Mouse (Mus musculus) left cerebral cortex, adult 8-10 months (tissue): ENCODE data around the gene Calhm1. TPM values are rescaled to one million over a fixed set of nuclear protein-coding genes. Genes with fewer than 3 reads are reported as not detected.
"Not testable (repeated sequence)": the region's sequence is repeated elsewhere in the genome, so short reads cannot be mapped to it uniquely, and the experiment has no call there.

ENCODE experiments used
- DNase-seq, 2 experiments: peaks; one replicate each; pipeline ENCODE4 v3.0.0; 2022; ENCODE audit warnings: low spot score in 2 of 2
- total RNA-seq, 4 experiments: library from RNA; stranded (reverse); gene quantifications; 2 replicates each; pipeline ENCODE4 v1.2.4; 2022

The Calhm1 gene
- total RNA-seq, 4 experiments from 2014 or later: not detected

GRCm38 (mm10) chr19:47153767-47154166 lies 9.7 kb upstream of the Calhm1 start:
- no peak for DNase-seq

DNA sequence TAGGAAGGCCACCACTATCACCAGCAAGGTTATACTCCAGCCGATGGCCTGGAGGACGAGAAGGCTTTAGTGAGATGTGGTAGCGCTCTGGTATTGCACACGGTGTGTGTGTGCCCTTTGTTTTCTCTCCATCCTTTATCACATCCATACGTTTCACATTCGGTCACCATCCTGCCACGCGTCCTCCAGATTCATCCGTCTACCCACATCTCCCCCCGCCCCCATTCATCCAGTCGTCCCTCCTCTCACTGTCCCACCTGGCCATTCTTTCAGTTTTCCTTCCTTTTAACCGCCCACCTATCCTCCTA lies 8.0 kb upstream of the Calhm1 start:
- DNase-seq: no peak

DNA sequence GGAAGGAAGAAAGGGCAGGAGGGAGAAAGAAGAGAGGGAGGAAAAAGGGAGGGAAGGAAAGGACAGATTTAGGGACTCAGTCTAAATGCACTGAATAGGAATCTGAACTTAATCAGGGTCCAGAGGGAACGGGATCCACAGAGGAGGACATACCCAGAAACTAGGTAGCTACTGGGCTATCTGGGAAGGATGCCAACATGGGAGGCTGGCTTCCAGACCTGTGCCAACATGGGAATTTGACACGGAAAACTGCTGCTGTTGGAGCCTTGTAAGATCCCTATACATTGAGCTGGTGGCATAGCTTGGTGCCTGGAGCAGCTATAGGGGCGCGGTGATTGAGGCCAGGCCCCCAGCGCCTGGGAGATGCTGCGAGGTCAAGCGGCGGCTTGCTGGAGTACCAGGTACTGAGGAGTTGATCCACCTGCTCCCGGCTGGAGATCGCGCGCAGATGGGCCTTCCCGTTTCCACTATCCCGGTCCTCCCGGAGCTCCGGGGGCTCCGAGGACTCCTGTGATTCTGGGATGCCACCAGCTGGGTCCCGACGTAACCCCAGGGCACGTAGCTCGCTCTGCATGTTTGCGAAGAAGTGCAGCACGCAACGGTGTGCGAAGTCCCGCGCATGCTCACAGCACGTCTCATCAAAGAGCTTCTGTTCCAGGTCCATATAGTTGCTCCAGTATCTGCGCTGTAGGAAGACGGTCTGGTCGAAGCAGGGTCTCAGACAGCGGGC lies 7.4 kb upstream of the Calhm1 start:
- DNase-seq: no peak

DNA sequence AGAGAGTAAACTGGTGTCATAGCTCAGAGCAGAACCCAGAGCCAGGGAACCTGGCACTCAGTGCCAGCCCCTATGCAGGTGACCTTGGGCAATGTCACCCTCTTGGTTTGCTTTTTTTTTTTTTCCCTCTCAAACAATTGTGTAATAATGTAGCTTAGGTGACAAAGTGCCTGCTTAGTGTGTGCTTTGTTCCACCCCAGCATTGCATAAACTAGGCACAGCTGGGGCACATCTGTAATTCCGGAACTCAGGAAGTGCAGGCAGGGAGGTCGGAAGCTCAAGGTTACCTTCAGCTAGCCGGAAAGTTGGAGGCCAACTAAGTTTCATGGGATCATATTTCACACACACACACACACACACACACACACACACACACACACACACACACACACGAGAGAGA lies 5.8 kb upstream of the Calhm1 start:
- DNase-seq: no peak

DNA sequence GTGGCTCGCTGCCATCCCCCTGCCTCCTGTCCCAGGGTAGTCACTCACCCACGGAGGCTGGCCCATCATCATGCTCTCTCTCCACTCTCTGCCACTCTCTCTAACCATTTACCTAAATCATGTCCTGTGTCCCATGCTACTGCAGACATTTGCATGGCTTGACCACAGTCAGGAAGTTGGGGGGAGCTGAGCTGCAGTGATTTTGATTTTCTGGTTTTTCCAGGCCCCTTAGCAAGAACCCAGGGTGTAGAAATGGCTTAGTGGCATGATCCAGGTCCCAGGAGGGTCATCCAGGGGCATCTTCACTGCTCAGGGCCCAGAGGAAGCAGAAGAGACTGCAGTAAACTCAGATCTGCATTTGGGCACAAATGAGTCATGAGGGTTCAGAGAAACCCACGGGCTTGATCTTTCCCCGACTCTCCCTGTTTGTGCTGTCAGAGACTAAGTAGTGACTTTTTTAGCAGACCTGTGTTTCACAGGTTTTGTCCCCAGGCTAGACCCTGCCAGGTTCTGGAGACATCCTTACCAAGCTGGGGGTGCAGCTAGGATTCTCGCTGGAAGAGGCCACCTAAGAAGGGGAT lies 4.3 kb upstream of the Calhm1 start:
- DNase-seq: no peak

DNA sequence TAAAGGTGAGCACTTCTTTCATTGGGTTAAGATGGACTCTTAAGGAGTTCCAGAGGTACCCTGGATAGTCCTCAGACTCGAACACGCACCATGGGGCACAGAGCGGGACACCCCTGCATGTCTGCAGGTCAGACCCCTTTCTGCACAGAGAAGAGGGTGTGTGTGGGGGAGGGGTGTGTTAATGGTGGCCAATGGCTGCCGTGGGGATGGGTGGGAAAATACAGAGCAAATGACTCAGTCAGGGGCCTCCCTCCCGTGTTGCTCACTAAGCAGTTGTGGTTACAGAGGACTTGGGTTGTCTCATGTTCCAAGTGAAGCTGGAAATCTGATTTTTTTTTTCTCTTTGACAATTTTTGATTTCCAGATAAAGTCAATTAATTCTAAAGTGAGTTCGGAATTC lies 1.6 kb downstream of the Calhm1 start:
- no peak for DNase-seq

- DNase-seq: not testable (repeated sequence)
Observed at GRCm38 (mm10) chr19:47139611-47140010, 4.4 kb downstream of the Calhm1 start.

DNA sequence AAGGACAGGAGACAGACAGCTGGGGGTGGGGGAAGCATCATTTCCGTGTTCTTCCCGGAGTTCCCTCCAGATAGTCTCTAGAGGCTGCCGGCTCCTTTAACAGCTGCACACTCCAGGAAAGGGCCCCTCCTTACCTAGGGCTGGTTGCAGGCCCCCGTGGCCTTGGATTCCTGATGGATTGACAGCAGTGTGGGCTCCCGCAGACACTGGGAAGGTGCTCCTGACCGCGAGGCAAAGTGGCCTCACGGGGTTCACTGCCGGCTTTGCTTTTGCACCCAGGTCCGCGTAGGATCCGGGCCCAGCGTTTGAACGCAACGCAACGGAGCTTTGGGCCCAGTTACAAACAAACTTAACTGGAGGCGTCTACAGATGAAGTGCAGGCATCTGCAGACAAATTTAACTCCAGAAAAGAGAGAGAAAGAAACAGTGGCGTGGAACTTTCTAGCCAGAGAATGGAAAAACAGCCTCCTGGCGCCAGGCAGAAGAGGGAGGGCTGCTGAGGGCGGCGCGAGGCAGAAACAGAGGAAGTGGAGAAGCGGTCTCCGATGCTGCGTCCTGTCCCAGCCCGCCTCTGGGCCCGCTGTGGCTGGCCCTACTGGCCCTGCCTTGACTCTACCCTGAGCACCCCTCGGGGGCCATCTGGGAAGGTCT lies 6.2 kb downstream of the Calhm1 start, which contains the start of gene Calhm2:
Gene Calhm2 (minus strand): TSS at position 524 of the 651 bp plus-strand sequence.
- peak in 1 of 2 experiments; percentile 39 for DNase-seq

DNA sequence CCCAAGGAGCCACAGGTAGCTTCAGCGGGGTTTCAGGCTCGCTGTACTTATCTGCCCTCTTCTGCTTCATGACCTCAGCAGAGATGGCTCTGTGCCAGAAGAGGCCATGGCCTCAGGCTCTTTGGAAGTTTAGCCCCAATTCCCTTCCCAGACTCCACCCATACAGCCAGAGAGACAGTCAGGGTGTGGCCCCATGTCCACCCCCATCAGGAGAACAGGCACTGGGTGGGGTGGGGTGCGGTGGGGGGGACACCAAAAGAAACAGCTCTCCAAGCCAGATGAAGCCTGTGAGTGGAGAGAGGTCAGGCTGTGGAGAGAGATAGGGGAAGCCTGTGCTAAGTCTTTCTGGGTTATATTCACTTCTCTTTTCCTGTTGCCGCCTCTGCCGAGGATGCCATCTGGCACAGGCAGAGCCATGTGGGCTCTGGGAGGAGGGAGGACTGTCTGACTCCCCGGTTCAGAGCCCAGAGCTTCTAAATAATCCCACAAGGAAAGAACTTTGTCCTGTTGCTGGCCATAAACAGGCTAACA lies 6.9 kb downstream of the Calhm1 start:
- peak in 1 of 2 experiments; percentile 59 for DNase-seq

GRCm38 (mm10) chr19:47136170-47136569 lies 7.9 kb downstream of the Calhm1 start:
- no peak for DNase-seq

DNA sequence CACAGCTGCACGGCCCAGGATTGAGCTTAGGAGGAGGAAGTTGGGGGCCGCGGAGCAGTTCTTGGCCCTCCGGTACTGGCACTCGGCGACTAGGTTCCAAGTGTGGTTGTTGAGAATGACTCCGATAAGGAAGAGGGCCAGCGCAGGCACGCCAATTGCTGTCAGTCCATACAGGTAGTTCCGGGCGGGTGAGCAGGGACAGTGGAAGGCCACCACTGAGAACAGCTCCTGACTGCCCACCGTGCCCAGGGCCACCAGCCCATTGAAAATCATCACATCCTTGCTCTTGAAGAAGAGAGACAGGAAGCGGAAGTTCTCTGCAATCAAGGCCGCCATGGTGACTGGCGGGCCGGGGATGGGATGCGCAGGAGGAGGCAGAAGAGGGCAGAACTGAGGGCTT lies 8.5 kb downstream of the Calhm1 start:
- DNase-seq: no peak

- peak in 1 of 2 experiments; percentile 32 for DNase-seq
Observed at GRCm38 (mm10) chr19:47133161-47133560, 10.9 kb downstream of the Calhm1 start.

- DNase-seq: no peak
Observed at GRCm38 (mm10) chr19:47130551-47131125, 13.4 kb downstream of the Calhm1 start.

- no peak for DNase-seq
Observed at GRCm38 (mm10) chr19:47128835-47129234, 15.2 kb downstream of the Calhm1 start.

DNA sequence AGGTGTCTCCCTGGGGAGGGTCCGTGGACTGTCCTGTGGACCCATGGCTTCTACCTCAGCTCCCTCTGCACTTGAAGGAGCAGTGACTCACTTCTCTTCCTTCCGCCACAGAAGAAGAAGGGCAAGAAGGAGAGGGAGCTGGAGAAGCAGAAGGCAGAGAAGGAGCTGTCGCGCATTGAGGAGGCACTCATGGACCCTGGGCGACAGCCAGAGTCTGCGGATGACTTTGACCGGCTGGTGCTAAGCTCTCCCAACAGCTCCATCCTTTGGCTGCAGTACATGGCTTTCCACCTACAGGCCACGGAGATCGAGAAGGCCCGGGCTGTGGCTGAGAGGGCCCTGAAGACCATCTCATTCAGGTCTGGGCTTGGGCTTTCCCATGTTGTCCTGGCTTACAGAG lies 15.9 kb downstream of the Calhm1 start:
- DNase-seq: peak in 1 of 2 experiments; percentile 35

DNA sequence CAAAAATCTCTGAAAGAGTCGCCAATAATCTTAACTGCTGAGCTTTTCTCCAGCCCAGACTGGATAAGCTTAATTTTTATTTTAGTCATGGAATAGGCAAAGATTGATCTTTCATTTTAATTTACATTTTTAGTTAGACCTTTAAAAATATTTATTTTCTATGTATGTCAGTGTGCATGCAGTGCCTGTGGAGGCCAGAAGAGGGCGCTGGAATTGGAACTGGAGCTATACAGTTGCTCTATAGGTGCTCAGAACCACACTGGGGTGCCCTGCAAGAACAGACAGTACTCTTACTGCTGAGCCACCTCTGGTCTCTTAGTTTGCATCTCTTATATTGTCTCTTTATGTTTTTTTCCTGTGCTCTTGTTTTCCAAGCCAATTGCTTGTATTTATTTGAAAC lies 21.3 kb downstream of the Calhm1 start:
- no peak for DNase-seq

- no peak for DNase-seq
Observed at GRCm38 (mm10) chr19:47121054-47121453, 23.0 kb downstream of the Calhm1 start.

DNA sequence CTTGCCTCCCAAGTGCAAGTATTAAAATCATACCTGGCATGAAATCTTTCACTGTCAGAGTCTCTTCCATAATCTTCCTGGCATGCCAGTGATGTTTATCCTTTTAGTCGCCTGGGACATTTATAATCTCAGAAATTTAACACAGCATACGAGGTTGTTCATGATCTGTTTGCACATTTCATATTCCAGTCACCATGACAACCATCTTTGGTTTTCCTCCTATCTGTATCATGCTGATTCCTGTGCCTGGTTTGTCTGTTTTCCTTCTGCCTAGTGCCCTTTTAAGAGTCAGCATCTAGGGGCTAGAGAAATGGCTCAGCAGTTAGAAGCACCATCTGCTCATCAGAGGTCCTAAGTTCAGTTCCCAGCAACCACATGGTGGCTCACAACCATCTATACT lies 25.4 kb downstream of the Calhm1 start:
- DNase-seq: no peak

DNA sequence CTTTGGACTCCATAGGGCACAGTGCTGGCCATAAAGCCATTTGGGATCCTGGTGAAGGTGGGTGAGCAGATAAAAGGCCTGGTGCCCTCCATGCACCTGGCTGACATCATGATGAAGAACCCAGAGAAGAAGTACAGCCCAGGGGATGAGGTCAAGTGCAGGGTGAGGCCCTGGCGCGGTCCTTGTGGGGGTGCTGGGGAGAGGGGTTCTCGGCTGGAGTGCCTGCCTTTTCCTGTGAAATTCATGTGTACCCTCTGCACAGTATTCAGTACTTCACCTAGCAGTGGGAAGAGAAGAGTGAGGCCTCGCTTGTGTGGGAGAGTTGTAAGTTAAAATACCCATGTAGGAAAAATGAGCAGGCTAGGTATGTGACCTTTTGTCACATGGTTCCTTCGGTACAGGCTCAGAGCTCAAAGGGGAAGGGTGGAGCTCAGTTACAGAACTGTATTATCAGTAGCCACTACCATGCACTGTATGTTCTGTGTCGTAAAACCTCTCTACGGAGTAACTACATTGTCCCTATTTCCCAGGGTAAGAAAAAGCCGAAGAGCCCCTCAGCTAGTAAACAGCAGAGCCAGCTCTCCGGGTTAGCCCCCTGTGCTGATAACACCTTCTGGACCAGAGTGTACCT lies 39.3 kb downstream of the Calhm1 start:
- no peak for DNase-seq

DNA sequence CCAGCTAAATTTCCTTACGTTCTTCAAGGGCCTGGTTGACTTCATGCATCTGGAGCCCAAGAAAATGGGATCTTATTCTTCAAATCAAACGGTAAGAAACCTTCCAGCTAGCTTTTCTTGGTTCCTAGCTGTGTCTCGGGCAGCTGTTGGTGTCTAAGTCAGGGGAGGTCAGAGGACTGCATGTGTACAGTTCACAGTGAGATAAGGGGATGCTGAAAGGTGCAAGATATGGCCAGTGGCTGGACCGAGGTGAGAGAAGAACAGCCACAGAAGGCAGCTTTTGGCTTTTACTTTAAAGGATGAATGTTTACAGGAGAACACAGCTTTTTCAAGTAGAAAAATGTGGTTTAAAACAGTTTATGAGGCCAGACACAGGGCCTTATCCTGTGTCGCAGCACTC lies 43.0 kb downstream of the Calhm1 start:
- no peak for DNase-seq
